Mouse (Mus musculus) thymus, postnatal 25 days (tissue): ENCODE results near the gene Tsc22d3.
A peak's percentile ranks its signal among the peaks of the same experiment; 100 is the strongest.
"Not testable (repeated sequence)": the region's sequence is repeated elsewhere in the genome, so short reads cannot be mapped to it uniquely, and the experiment has no call there.

Source experiments
- DNase-seq: peaks from one replicate; pipeline ENCODE4 v3.0.0; 2022

Tsc22d3 gene

DNA sequence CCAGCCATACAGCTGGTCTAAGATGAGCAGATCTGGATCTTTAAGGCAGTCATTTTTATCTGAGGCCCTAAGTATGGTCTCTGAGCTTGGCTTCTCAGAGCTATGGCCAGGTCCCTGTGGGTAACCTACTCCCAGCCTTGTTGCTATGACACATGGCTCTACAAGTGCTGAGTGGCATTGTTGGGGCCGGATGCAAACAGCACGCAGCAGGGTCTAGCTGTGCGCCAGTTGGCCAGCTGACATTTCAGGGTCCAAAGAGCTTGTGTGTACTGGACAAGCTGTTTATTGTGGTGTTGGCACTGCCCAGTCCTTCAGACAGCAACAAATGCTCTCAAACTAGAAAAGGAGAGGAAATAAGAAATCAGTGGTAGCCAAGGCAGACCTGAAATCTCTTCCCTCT, 35.2 kb downstream of the Tsc22d3 start:
- no peak for DNase-seq

- DNase-seq: no peak
These were observed 35.7 kb downstream of the Tsc22d3 start for GRCm38 (mm10) chrX:140564777-140565176.

- no peak for DNase-seq
These were observed 42.1 kb downstream of the Tsc22d3 start for GRCm38 (mm10) chrX:140558176-140558844.

DNA sequence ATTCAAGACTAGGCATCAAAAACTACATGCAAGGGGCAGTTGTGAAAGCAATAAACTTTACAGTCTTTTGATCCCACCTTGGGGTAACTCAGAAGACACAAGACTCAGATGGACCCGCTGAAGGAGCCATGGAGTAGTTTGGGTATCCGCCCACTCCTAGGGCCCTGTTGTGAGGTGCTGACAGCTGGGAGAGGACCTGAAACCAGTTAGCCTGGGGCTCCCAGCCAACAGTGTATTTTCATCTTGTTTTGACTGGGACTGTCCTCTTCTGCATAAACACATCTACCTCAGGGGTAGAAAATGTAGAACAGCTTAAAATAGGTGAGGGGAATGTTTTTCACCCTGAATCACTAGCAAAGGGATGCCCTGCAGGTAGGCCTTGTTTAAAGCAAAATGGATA, 44.5 kb downstream of the Tsc22d3 start:
- DNase-seq: no peak

GRCm38 (mm10) chrX:140555423-140555822, 45.0 kb downstream of the Tsc22d3 start:
- DNase-seq: no peak

DNA sequence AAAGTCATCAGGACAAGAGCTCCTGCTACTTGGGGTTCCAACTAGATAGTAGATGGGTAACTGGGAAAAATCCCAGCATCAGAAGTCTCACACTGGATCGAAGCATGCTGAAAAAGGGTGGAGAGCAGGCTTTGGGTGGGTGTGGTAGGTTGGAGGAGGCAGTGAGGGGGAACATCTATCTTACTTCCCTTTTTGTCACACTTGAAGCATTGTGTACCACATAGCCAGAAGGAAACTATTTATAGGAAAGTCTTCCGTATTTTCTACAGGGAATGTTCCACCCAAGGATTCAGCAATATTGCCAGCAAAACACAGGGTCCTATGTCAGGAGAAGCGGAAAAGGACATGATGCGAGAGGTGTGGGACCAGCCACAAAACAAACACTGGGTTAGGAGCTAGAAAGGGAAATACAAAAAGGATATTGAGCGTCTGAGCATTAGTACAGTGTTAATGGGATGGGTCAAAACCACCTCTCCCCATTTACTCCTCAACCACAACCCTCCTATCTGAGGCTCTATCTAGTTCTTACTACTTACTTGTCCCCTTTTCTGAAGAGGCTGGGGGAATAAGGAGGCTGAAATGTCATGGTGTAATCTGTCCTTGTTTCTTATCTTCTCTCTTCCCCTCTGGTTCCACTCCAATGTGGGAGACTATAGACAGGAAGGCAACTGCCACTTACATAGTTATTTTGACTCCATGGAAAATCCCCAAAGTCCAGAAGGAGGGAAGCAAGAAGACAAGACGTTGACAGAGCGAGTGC, 52.6 kb downstream of the Tsc22d3 start:
- DNase-seq: no peak

- peak; percentile 61 for DNase-seq
These were observed 55.7 kb downstream of the Tsc22d3 start for GRCm38 (mm10) chrX:140544737-140545136.

DNA sequence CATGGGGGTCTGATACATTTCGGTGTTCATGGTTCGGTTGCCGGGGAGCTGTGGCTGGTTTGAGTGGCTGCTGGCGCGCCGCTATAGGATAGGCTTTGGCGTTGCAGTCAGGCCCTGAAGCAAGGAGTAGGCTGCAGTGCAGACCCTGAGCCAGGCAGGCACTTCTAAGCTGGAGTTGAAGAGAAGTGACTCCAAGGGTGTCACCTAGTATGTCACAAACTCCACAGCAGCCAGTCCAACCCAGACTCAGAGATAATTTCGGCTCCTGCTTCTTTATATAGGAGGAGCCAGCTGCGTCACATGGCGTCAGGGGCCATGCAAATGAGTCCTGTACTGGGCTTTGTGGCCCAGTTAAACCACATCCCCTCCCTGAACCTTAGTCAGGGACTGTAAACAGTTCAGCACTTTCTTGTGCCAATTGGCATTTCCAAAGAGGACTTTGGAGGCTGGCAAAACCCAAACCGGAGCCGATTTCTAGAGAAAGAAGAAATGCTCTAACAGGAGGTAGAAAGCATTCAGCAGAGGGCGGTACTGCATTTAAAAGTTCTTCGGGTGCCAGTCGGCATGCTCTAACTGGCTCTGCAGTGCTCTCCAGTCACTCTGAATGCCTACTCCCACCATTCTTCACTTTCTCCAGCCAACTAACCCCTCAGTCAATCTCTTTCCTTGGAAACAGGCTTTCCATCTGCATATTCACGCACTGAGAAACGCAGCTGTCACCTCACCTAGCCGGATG, 57.4 kb downstream of the Tsc22d3 start:
- peak; percentile 84 for DNase-seq

DNA sequence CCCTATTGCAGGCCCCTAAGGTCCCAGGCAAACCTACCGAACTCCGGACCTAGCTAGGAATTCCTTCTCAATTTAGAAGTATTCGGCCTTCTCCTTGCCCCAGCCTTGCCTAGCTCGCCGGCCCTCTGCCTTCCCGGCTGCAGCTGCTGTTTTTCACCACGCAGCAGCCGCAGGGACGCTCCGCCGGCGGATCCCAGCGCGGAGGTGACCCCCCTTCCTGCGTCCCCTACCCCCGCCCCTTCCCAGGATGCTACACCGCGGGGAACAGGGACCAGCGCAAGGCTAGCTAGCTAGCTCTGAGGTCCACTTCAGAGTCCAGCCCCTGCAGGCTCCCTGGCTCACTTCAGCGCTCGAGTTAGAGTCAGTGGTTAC, 58.0 kb downstream of the Tsc22d3 start:
- no peak for DNase-seq

DNA sequence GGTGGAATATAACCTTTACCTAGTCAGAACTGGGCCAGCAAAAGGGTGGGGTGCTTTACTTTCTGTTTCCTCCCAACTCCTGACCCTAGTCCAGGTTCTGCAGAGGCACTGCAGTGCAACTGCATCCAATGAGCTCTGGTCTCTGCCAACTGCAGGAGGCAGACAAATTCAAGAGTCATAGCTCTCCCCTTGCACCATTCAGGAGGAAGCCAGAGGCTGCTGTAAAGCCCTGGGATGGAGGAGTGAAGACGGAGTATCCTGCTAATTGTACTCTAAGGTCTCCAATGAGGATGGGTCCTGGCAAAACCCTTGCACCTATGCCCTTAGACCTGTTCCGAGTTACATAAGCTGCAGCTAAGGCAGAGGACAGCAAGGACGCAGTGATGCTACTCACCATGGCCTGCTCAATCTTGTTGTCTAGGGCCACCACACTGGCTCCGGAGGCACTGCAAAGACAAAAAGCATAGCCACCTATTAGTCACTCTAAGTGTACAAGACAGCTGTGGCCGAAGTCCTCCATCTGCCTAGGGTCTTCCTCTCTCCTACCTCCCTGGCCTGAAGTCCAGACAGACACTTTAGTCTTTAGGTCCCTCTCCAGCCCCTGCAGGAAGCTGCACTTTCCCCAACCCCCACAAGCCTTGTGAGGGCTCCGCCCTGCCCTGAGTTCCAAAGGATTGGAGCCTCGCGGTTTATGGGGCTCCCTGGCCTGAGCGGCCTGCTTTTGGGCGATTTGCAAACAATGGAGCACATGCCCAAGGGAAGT, 58.6 kb downstream of the Tsc22d3 start:
- peak; percentile 47 for DNase-seq

DNA sequence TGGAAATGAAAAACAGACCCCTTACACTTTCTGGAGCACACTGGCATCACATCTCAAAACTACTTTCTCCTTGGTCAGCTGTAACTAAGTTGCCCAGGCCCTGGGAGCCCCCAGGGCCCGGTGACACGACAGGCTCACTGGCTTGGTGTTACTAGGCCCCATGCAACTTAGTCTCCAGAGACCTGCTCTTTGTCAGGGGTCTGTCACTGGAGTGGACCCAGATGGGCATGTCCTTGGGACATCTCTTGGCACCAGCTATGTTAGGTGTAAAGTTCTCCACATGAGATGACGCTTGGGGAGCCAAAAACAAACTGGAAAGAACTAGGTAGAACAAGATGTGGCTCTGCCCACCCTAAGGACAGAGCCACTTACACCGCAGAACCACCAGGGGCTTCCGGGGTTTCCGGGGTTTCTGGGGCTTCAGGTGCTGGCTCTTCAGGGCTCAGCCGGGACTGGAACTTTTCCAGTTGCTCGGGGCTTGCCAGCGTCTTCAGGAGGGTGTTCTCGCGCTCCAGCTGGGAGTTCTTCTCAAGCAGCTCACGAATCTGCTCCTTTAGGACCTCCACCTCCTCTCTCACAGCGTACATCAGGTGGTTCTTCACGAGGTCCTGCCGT, 59.9 kb downstream of the Tsc22d3 start:
- peak; percentile 56 for DNase-seq

GRCm38 (mm10) chrX:140539831-140540230, 60.6 kb downstream of the Tsc22d3 start:
- not testable (repeated sequence) for DNase-seq

DNA sequence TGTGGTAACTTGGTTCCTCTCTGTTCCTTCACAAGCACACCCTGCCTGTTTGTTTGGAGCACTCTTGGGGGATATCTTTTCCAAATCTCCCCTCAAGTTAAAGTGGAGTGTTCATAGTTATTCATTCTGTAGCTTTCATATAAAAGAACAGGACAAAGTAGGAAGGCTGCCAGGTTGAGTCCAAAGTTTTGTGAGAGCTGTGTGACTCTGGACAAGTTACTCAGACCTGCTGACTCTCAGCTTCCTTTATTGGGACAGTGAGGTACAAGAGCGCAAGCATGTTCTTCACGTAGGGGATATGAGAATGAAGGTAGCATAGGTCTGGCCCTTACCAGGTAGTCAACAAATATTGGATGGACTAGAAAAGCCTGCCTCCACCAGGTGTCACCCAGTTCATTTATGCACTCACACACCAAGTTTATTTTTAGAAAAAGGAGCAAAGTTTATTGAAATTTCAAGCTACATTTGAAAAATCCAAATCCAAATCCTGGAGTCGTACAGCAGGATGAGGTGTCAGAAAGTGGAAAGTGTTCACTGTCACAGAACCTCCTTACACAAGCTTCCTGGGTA, 61.3 kb downstream of the Tsc22d3 start:
- no peak for DNase-seq

GRCm38 (mm10) chrX:140538649-140539048, 61.8 kb downstream of the Tsc22d3 start:
- DNase-seq: no peak

DNA sequence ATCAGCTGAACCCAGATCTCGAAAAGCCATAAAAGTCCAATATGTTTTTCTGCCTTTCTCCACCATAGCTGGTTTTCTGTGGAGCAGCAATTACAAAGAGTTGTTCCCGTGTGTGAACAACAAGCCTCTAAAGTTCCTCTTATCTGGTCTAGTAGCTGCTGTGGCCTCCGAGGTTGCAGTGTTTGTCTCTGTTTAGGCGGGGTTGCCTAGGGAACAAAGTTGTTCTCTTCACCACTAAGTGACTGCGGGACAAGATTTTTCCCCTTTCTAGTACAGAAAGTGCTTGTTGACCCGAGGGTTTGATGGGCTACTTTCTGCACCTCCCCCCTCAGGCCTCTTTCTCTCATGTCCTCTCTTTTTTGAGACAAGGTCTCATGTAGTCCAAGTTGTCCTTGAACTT, 62.8 kb downstream of the Tsc22d3 start:
- DNase-seq: no peak

DNA sequence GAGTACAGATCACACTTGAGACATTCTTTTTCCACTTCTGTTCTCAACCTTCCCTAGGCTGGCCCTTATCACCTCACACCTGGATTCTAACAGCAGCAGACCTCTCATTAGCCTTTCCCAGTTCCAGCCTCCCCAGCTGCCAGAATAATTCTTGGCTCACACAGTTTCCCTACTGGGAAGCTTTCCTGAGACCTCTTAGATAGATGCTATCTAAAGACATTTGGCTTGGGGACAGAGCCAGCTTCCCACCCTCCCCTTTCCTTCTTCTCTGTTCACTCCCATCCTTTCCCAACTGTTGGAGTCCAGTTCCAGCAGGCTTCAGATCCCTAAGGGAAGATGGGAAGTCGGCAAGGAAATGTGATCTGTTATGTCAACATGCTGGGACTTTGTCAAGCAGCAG, 65.0 kb downstream of the Tsc22d3 start:
- DNase-seq: no peak

DNA sequence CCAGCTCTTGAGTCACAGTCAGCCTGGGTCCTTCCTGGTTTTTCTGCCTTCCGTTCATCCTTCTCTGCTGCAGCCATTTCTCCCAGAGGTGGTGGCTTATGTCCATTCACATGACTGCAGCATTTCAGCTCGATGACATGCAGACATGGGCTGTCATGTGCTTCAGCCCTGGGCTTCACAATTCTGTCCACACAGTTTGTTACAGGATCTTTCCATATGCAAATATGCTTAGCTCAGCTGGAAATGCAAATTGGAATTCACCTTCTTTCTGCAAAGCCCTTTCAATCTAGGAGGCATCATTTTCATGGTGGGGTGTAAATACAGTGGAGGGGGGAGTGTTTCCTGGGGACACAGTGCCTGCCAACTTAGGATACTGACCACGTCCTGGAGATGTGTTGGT, 66.2 kb downstream of the Tsc22d3 start:
- no peak for DNase-seq

GRCm38 (mm10) chrX:140532325-140532724, 68.1 kb downstream of the Tsc22d3 start:
- DNase-seq: no peak

DNA sequence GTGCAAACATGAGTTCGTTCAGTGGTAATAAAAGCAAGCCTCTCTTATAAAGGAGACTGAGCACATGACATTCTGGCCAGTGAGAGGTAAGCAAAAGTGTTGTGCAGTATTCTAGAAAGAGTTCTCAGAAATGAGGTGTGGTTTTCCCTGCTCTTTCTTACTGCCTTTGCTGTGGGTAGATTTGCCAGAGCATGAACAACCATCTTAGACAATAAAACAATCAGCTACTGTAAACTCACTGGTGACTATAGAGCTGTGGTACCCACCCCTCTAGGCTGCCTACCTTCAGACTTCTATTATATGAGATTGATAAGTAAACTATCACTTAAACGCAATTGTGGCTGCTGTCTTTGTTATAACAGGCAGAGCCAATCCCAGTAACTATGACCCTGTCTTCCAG, 69.1 kb downstream of the Tsc22d3 start:
- no peak for DNase-seq

DNA sequence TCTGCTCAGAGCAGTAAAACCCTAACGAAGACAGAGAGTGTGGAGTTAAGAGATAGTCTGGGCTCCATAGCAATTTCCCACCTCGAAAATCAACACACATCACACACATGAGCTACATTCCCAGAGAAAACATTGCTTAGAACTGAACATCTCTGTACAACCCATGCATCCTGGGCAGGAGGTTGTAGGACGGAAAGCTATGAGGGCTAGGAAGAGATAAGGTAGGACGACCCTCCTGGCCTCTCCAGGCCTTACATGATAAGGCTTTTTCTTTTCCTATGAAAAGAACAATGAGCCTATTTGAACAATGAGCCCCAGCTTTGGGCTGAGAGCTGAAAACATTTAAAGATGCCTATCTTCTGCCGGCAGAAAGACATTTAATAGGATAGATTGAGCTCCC, 69.8 kb downstream of the Tsc22d3 start:
- DNase-seq: no peak

DNA sequence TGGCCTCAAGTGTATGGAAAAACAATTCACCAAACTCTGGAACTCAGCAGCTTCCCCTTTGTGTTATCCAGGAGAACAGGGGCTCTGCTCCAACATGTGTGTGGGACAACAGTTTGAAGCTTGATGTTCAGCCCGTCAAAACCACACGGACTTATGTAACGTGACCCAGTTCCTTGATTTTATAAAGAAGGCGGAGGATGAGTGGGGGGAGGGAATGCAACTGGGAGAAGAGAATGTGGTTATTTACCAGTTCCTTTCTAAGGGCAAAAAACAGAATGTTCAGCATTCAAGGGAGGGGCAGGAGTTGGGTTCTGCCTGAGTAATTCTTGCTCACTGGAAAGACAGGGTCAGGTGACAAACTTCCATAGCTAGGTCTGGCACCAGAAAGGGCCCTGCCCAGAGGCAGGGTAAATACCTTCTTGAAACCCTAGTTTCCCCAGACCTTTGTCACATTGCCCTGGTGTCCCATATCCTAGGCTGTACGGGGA, 71.3 kb downstream of the Tsc22d3 start:
- no peak for DNase-seq

DNA sequence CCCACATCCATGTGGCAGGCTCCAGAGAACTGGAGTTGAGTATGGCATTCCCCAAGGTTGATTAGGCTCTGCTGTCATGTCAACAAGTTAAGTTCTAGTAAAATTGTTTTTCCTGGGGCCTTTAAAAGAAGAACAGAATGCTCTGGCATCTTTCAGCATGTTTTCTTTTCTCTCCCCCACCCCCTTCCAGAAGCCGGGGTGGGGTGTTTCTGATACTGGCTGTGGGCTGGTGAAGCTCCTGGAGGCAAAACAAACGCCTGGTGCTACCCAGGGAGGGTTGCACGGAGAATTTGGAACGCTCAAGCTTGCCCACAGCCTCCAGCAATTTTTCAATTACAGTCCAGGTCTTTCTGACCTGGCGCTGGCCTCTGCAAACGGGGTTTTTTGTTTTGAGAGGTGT, 73.2 kb downstream of the Tsc22d3 start:
- no peak for DNase-seq
